Mouse (Mus musculus): Measurements from ENCODE around the gene Olfr1263. TPM values are rescaled to one million over a fixed set of nuclear protein-coding genes. Genes with fewer than 3 reads are reported as not detected.

Olfr1263 gene
- polyA plus RNA-seq (2015; fragmentation: Nextera tagmentation; extraction: Ambion mirVana) = not detected in 2 replicates

DNA sequence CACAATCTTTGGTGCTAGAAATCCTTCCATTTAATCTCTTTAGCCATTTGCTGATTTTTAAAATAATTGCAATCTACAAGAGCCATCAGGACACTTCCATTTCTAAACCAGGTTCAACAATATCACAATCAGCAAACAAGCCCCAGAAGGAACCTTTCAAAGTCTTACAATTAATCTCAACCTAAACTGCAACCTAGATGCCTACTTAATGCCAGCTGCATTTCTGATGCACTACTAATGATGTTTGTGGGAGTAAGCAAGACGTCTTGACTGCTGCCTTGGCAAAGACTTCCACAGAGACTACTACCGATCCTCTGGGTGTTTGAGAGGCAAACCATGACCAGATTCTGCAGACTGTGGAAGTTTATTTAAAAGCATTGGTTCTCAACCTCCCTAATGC is at the start of gene Olfr1263:
Gene Olfr1263, plus strand, starts transcription at position 301 of the 400 bp plus-strand sequence.
- no peak for ATAC-seq
- Histone ChIP-seq H3K4me3 (replicated peaks) (no peak within 1 kb of the TSS), H3K27ac (no peak within 1 kb of the TSS), H3K27me3 (replicated peaks) (no peaks in the 10 kb centered on the region), H3K9me3 (no peaks in the 10 kb centered on the region), H3K4me1 (replicated peaks) (no peaks in the 10 kb centered on the region), H3K4me2 (replicated peaks) (no peak within 1 kb of the TSS), H3K36me3 (no peaks in the 10 kb centered on the region), H3K9ac (no peak within 1 kb of the TSS)
- 81% methylated on average over 2 of the region's 2 CpGs for WGBS

GRCm38 (mm10) chr2:89974184-89974583 is 37.7 kb upstream of the Olfr1263 start, which contains the start of gene Olfr1260:
TSS of gene Olfr1260 (plus strand) at chr2:89974340.
- ATAC-seq = no peak
- Histone ChIP-seq H3K4me3 (replicated peaks) (no peak within 1 kb of the TSS), H3K4me1 (replicated peaks) (no peaks in the 10 kb centered on the region)

GRCm38 (mm10) chr2:89977709-89978108 is 34.2 kb upstream of the Olfr1263 start:
- Histone ChIP-seq H3K27ac (no peak overlapping the region), H3K4me2 (replicated peaks) (no peak overlapping the region), H3K36me3 (no peaks in the 10 kb centered on the region), H3K4me1 (replicated peaks) (no peaks in the 10 kb centered on the region), H3K9ac (no peak overlapping the region), H3K4me3 (replicated peaks) (no peak overlapping the region), H3K9me3 (no peaks in the 10 kb centered on the region), H3K27me3 (replicated peaks) (no peaks in the 10 kb centered on the region)
- no peak for ATAC-seq
- 82% methylated on average over 2 of the region's 2 CpGs for WGBS

More at GRCm38 (mm10) chr2:89974184-89974583, 37.7 kb upstream of the Olfr1263 start, which contains the start of gene Olfr1260:
- no peak within 1 kb of the TSS for H3K9ac ChIP-seq
- no peak within 1 kb of the TSS for H3K27ac ChIP-seq
- WGBS = 45% methylated on average over 2 of the region's 2 CpGs
- H3K27me3 ChIP-seq (replicated peaks) = no peaks in the 10 kb centered on the region
- no peaks in the 10 kb centered on the region for H3K36me3 ChIP-seq
- no peaks in the 10 kb centered on the region for H3K9me3 ChIP-seq
- H3K4me2 ChIP-seq (replicated peaks) = no peak within 1 kb of the TSS

DNA sequence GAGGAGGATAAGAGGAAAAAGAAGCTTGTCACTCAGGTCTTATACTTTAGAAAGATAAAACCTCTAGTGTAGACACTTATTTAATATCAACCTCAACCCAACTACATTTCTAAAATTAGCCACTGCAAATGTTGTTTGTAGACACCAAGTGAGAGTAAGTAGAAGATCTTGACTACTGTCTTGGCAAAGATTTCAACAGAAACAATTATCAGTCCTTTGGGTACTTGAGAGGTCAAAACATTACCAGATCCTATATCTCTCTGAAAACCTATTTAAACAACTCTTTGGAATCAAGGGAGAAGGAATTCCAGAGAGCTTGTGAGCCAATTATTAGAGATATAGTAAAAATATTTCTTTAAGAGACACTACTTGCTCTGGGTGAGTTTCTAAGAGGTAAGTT is 21.0 kb upstream of the Olfr1263 start, which contains the start of gene Olfr1261:
Gene Olfr1261, plus strand, starts transcription at position 301 of the 400 bp plus-strand sequence.
- no peak within 1 kb of the TSS for H3K4me2 ChIP-seq (replicated peaks)
- H3K27ac ChIP-seq = no peak within 1 kb of the TSS
- no peaks in the 10 kb centered on the region for H3K27me3 ChIP-seq (replicated peaks)
- no peak within 1 kb of the TSS for H3K9ac ChIP-seq
- no peak for ATAC-seq
- no peak within 1 kb of the TSS for H3K4me3 ChIP-seq (replicated peaks)
- H3K4me1 ChIP-seq (replicated peaks) = no peaks in the 10 kb centered on the region
- no peaks in the 10 kb centered on the region for H3K36me3 ChIP-seq
- H3K9me3 ChIP-seq = no peaks in the 10 kb centered on the region

GRCm38 (mm10) chr2:89999845-90000244 is 12.1 kb upstream of the Olfr1263 start, which contains the start of gene Olfr1262:
TSS of gene Olfr1262 (plus strand) at chr2:90000145.
- H3K9ac ChIP-seq = no peak within 1 kb of the TSS
- H3K4me3 ChIP-seq (replicated peaks) = no peak within 1 kb of the TSS
- no peaks in the 10 kb centered on the region for H3K4me1 ChIP-seq (replicated peaks)
- no peaks in the 10 kb centered on the region for H3K36me3 ChIP-seq
- no peaks in the 10 kb centered on the region for H3K27me3 ChIP-seq (replicated peaks)
- no peaks in the 10 kb centered on the region for H3K9me3 ChIP-seq
- H3K4me2 ChIP-seq (replicated peaks) = no peak within 1 kb of the TSS
- H3K27ac ChIP-seq = no peak within 1 kb of the TSS
- no peak for ATAC-seq

- Histone ChIP-seq H3K4me3 (replicated peaks) (no peak within 1 kb of the TSS), H3K27ac (no peak within 1 kb of the TSS), H3K36me3 (no peaks in the 10 kb centered on the region), H3K9ac (no peak within 1 kb of the TSS), H3K27me3 (replicated peaks) (no peaks in the 10 kb centered on the region), H3K4me2 (replicated peaks) (no peak within 1 kb of the TSS), H3K9me3 (no peaks in the 10 kb centered on the region), H3K4me1 (replicated peaks) (no peaks in the 10 kb centered on the region)
- no peak for ATAC-seq
- WGBS = 66% methylated on average over 2 of the region's 2 CpGs
These were observed 13.5 kb downstream of the Olfr1263 start, which contains the start of gene Olfr1264 for GRCm38 (mm10) chr2:90025477-90025876. TSS of gene Olfr1264 (minus strand) at chr2:90025577.

GRCm38 (mm10) chr2:90035037-90035436 is 23.1 kb downstream of the Olfr1263 start, which contains the start of gene Olfr1265:
TSS of gene Olfr1265 (plus strand) at chr2:90035337.
- H3K36me3 ChIP-seq = no peaks in the 10 kb centered on the region
- H3K4me2 ChIP-seq (replicated peaks) = no peak within 1 kb of the TSS
- no peak within 1 kb of the TSS for H3K4me3 ChIP-seq (replicated peaks)
- H3K9ac ChIP-seq = no peak within 1 kb of the TSS
- H3K4me1 ChIP-seq (replicated peaks) = no peaks in the 10 kb centered on the region
- no peaks in the 10 kb centered on the region for H3K27me3 ChIP-seq (replicated peaks)
- no peak for ATAC-seq
- no peaks in the 10 kb centered on the region for H3K9me3 ChIP-seq
- no peak within 1 kb of the TSS for H3K27ac ChIP-seq

DNA sequence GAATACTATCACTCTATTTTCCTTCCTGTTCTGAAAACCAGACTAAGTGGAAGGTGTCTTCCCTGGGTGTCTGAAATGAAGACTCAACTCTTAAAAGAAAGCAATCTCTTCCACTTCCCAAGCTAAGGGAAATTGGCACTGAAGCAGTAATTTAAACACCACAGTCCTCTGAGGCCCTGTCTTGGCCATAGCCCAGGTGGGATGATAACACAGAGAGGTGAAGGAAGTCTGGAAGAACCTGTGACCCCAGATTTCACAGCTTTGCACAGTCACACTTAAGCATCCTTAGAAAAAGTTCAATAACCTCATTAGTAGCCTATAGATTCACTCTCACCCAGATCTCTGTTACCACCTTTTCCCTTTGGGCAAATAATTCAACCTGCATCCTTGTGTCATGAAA is 51.6 kb downstream of the Olfr1263 start, which contains the start of gene Olfr140:
Gene Olfr140, minus strand, starts transcription at position 101 of the 400 bp plus-strand sequence.
- H3K9ac ChIP-seq = no peak within 1 kb of the TSS
- H3K4me2 ChIP-seq (replicated peaks) = no peak within 1 kb of the TSS
- no peaks in the 10 kb centered on the region for H3K27me3 ChIP-seq (replicated peaks)
- H3K4me1 ChIP-seq (replicated peaks) = no peaks in the 10 kb centered on the region
- no peak within 1 kb of the TSS for H3K4me3 ChIP-seq (replicated peaks)
- H3K27ac ChIP-seq = no peak within 1 kb of the TSS
- no peaks in the 10 kb centered on the region for H3K9me3 ChIP-seq
- ATAC-seq = no peak
- no peaks in the 10 kb centered on the region for H3K36me3 ChIP-seq

Other genes with a start within 250 kb of the Olfr1263 start
- not detected in 2 replicates for gene Olfr1254, start 218.5 kb upstream of the Olfr1263 start, polyA plus RNA-seq (2015; fragmentation: Nextera tagmentation; extraction: Ambion mirVana)
- not detected in 2 replicates for gene Olfr1255, start 200.1 kb upstream of the Olfr1263 start, polyA plus RNA-seq (2015; fragmentation: Nextera tagmentation; extraction: Ambion mirVana)
- not detected in 2 replicates for gene Olfr1256, start 170.6 kb upstream of the Olfr1263 start, polyA plus RNA-seq (2015; fragmentation: Nextera tagmentation; extraction: Ambion mirVana)
- gene Olfr48, start 163.9 kb upstream of the Olfr1263 start, polyA plus RNA-seq (2015; fragmentation: Nextera tagmentation; extraction: Ambion mirVana) = not detected in 2 replicates
- gene Olfr1257, start 133.7 kb upstream of the Olfr1263 start, polyA plus RNA-seq (2015; fragmentation: Nextera tagmentation; extraction: Ambion mirVana) = 0.09 TPM in 1 of 2 replicates, not detected in the other
- not detected in 2 replicates for gene Olfr1258, start 84.8 kb upstream of the Olfr1263 start, polyA plus RNA-seq (2015; fragmentation: Nextera tagmentation; extraction: Ambion mirVana)
- gene Olfr1259, start 63.5 kb upstream of the Olfr1263 start, polyA plus RNA-seq (2015; fragmentation: Nextera tagmentation; extraction: Ambion mirVana) = not detected in 2 replicates
- not detected in 2 replicates for gene Olfr1260, start 37.8 kb upstream of the Olfr1263 start, polyA plus RNA-seq (2015; fragmentation: Nextera tagmentation; extraction: Ambion mirVana)
- gene Olfr1261, start 20.9 kb upstream of the Olfr1263 start, polyA plus RNA-seq (2015; fragmentation: Nextera tagmentation; extraction: Ambion mirVana) = not detected in 2 replicates
- not detected in 2 replicates for gene Olfr1262, start 12.0 kb upstream of the Olfr1263 start, polyA plus RNA-seq (2015; fragmentation: Nextera tagmentation; extraction: Ambion mirVana)
- gene Olfr1264, start 13.4 kb downstream of the Olfr1263 start, polyA plus RNA-seq (2015; fragmentation: Nextera tagmentation; extraction: Ambion mirVana) = not detected in 2 replicates
- gene Olfr1265, start 23.2 kb downstream of the Olfr1263 start, polyA plus RNA-seq (2015; fragmentation: Nextera tagmentation; extraction: Ambion mirVana) = not detected in 2 replicates
- not detected in 2 replicates for gene Olfr140, start 51.5 kb downstream of the Olfr1263 start, polyA plus RNA-seq (2015; fragmentation: Nextera tagmentation; extraction: Ambion mirVana)
- not detected in 2 replicates for gene Olfr1269, start 109.3 kb downstream of the Olfr1263 start, polyA plus RNA-seq (2015; fragmentation: Nextera tagmentation; extraction: Ambion mirVana)
- gene Olfr32, start 130.2 kb downstream of the Olfr1263 start, polyA plus RNA-seq (2015; fragmentation: Nextera tagmentation; extraction: Ambion mirVana) = not detected in 2 replicates
- not detected in 2 replicates for gene Olfr1270, start 141.0 kb downstream of the Olfr1263 start, polyA plus RNA-seq (2015; fragmentation: Nextera tagmentation; extraction: Ambion mirVana)
- not detected in 2 replicates for gene Olfr1506, start 212.4 kb downstream of the Olfr1263 start, polyA plus RNA-seq (2015; fragmentation: Nextera tagmentation; extraction: Ambion mirVana)
- not detected in 2 replicates for gene Olfr142, start 245.5 kb downstream of the Olfr1263 start, polyA plus RNA-seq (2015; fragmentation: Nextera tagmentation; extraction: Ambion mirVana)